Mouse (Mus musculus) cerebellum, adult 2 months (tissue): ENCODE results near the gene Hrct1.

Experiments used
- CTCF ChIP-seq: fragments of 200-500 bp; IDR thresholded peaks from 2 replicates; pipeline ENCODE4 v1.5.1; 2011; ENCODE audit warnings: low read depth, mild to moderate bottlenecking, control low read depth, low read length, moderate library complexity, borderline replicate concordance; ENCODE audit not compliant: insufficient read depth
- POLR2A ChIP-seq: fragments of 200-500 bp; IDR thresholded peaks from 2 replicates; pipeline ENCODE4 v1.6.1; 2011; ENCODE audit warnings: low read length, control low read depth, borderline replicate concordance; ENCODE audit not compliant: insufficient read depth

- TF ChIP-seq CTCF, result no peak
- no peak for TF ChIP-seq POLR2A
These were observed 43.9 kb downstream of the Hrct1 start, which contains the start of gene Olfr159 for GRCm38 (mm10) chr4:43770909-43771308.
